Mouse (Mus musculus) NIH3T3 (cell line): Measurements from ENCODE around the gene 5031439G07Rik.

ENCODE experiments used
- DNase-seq: peaks from one replicate; pipeline ENCODE4 v3.0.0-alpha.2; 2012; ENCODE audit warnings: low read depth

The 5031439G07Rik gene

GRCm38 (mm10) chr15:84995041-84995440, 6.7 kb upstream of the 5031439G07Rik start:
- peak; percentile 60 for DNase-seq

- DNase-seq, result no peak
Measured at GRCm38 (mm10) chr15:84994498-84994897, 6.1 kb upstream of the 5031439G07Rik start.

- DNase-seq, result no peak
Measured at GRCm38 (mm10) chr15:84989771-84990170, 1.4 kb upstream of the 5031439G07Rik start.

DNA sequence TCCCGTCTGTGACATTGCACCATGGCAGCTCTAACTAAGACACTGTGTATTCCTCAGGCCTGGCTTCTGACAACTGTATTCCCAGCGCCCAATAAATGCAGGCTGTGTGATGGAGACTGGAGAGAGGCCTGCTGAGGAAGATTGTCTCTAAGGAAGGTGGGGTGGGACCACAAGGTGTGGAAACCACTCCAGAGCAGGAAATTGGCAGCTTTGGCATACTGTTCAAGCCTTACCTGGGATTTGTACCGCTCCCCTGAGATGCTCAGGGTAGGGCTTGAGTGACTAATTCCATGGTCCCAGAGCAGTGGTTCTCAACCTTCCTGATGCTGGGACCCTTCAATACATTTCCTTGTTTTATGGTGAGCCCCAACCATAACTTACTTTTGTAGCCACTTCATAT, 747 bp upstream of the 5031439G07Rik start:
- DNase-seq, result no peak

DNA sequence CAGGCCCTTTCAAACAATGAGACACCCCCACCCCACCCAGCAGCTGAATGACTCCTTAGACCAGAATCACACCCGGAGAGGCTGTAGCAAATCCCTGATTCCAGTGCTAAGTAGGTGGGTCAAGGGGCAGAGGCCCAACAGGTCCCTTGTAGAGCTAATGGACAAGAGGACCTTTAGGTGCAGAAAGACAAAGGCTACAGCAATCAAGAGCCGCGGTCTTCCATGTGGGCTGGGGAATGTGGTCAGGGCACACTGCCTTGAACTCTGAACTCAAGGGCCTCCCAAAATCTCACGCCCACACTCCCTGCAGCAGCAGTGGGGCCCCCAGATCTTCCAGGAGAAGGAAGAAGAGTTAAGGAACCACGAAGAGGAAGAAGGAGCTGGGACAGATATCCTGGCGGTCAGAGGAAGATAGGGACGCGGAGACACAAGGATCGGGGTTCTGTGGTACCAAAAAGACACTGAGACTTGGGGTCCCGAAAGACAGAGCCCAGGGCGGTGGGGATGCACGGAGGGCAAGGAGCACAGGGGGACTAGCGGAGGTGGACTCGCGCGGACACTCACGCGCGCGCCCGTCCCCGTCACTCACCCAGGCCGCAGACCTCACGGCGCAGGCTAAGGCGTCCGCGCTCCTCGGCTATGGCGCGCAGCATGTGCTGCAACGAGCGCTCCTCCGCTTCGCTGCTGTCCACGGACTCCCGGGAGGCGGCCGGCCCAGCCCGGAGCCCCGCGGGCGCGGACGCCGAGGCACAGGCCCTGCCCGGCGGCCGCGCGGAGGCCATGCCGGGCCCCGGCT, 1.1 kb downstream of the 5031439G07Rik start:
- peak; percentile 62 for DNase-seq

DNA sequence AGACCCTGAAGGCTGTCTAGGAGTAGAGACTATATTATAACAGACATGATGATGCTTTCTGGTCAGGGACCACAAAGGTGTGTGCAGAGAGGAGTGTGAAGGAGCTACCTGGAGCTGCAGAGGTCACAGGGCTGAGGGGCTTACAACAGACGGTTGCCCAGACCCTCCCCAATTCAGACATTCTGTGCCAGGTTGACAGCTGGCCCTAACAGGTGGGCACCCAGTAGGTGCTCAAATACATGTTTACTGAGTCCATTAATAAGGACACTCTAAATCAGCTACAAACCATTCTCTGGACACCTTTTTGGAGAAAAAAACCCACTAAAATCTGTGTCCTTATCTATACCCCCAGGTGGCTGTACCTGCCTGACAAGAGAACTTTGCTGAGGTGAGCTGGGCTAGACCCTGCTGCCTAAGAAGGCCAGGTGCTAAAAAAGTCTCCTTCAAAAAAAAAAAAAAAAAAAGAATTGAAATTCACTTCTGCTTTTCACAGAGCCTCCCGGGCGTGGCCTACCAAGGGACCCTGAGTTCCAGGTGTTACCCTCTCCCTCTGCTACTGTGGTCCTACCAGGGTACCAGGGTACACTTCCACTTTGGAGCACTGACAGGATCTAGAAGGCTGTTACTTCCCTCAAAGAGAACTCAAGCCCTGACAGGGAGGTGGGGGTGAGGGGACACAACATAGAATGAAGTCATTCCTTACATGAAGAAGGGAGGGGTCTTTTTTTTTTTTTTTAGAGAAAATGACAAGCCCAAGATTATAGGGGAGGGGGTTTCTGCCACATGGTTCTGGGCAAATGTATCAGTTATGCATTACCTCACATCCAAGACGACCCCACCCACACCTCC, 2.0 kb downstream of the 5031439G07Rik start:
- no peak for DNase-seq

DNA sequence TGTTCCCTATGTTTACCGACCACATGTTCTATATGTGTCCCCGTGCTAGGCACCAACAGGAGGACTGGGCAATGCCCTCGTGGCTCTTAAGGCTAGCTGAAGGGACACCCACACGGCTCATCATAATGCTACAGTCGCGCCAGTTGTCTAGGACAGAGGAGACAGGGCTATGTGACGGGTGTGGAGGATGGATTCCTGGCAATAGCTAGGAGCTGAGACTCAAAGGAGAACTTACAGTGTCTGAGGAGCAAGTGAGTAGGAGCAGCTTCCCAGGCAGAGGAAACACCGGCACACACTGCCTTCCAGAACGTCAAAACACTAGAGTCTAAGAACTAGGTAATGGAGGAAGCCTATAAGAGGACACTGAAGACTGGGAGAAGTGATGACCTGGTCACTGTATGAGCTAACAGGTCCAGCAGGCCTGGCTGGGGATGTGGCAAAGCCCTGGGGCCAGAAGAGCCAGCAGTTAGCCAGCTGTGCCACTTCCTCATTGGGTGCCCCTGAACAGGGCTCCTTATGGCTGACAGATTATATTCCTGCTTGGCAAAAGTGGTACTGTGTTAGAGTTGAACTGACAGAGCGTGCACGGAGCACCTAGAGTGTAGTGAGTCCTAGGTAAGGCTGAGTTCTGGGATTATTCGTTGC, 2.7 kb downstream of the 5031439G07Rik start:
- DNase-seq, result no peak

- no peak for DNase-seq
Measured at GRCm38 (mm10) chr15:84983721-84984120, 4.6 kb downstream of the 5031439G07Rik start.

DNA sequence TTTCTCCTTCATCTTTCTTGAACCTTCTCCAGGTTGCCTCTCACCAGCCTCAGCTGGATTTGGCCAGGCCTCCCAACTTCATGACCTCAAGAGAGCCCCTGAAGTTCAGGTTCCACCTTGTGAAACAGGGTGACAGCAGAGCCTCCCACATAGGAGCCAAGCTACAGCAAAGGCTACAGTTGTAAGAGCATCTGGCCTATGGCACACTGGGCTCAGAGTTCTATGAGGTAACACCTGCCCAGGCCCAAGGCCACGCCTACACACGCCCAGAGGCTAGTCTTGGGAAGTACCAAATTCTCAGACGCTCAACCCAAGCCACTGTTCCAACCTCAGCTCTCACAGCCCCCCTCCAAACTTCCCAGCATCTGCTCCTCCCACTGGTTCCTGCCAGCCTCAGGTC, 5.5 kb downstream of the 5031439G07Rik start:
- no peak for DNase-seq

DNA sequence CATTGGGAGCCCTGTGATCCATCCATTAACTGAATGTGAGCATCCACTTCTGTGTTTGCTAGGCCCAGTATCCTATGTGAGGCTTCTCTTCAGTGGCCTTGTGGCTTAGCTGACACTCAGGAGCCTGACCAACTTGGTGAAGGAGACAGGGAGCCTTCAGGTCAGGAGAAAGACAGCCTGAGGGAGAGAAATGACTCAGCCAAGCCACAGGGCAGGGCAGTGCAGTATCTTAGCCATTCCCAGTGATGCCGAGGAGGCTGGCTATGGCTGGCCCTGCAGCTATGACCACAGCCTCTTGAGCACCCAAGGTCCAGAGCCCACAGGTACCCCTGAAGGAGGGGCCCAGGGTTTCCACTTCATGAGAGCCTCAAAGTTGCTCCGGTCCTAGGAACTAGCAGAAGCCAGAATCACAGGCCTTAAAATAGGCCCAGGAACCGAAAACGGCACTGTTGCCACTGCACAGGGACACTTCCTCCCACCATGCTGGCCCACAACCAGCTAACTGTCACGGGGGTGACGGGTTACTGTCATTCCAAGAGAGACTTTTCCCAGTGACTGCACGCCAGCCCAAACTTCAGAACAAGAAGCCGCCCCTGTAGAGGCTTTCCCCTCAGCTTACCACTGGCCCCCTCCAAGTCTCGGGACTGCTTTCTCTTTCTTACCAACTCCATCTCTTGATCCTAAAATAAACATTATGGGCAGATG, 6.6 kb downstream of the 5031439G07Rik start:
- no peak for DNase-seq

GRCm38 (mm10) chr15:84975729-84976128, 12.6 kb downstream of the 5031439G07Rik start:
- DNase-seq, result peak; percentile 93

GRCm38 (mm10) chr15:84973544-84973871, 14.8 kb downstream of the 5031439G07Rik start:
- no peak for DNase-seq

GRCm38 (mm10) chr15:84972860-84973543, 15.3 kb downstream of the 5031439G07Rik start:
- DNase-seq, result no peak

GRCm38 (mm10) chr15:84968534-84968933, 19.8 kb downstream of the 5031439G07Rik start:
- DNase-seq, result no peak

- DNase-seq, result peak; percentile 84
Measured at GRCm38 (mm10) chr15:84965575-84966360, 22.6 kb downstream of the 5031439G07Rik start.

- DNase-seq, result no peak
Measured at GRCm38 (mm10) chr15:84964771-84965170, 23.6 kb downstream of the 5031439G07Rik start.

GRCm38 (mm10) chr15:84962518-84962917, 25.8 kb downstream of the 5031439G07Rik start:
- DNase-seq, result no peak

DNA sequence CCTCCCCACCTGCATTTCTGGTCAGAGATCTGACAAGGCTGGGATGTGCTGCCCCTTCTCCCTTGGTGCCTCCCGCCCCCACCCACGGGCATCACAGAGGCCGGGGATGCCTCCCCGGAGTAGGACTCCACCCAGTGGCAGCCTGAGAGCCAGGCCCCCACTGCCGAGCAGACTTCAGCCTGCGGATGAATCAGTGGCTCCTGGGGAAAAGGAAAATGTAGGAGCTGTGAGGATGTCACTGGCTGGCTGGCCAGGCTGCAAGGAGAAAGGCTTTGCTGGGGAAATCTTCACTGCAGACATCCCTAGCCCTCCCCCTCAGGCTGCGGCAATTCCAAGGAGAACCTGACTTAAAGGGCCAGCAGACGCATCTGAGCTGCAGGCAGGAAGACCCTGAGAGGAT, 27.7 kb downstream of the 5031439G07Rik start:
- peak; percentile 53 for DNase-seq

- DNase-seq, result peak; percentile 66
Measured at GRCm38 (mm10) chr15:84959891-84960290, 28.5 kb downstream of the 5031439G07Rik start.

DNA sequence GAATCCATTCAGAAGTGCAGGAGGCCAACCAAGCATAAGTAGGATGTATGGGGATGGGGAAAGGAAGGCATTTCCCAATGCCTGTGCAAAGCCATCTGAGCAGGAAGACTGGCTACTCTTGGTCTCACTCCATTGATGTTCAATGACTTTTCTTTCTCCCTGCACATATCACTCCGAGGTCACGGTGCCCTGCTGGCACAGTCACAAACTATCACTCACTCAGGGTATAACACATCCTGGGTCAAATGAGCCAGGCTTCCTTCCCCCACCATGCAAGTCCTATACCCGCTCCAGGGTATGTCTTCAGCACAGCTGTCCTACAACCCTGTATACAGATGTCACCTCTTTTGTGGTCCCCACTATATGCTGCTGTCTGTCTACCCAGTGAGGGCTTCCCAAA, 30.0 kb downstream of the 5031439G07Rik start:
- no peak for DNase-seq

DNA sequence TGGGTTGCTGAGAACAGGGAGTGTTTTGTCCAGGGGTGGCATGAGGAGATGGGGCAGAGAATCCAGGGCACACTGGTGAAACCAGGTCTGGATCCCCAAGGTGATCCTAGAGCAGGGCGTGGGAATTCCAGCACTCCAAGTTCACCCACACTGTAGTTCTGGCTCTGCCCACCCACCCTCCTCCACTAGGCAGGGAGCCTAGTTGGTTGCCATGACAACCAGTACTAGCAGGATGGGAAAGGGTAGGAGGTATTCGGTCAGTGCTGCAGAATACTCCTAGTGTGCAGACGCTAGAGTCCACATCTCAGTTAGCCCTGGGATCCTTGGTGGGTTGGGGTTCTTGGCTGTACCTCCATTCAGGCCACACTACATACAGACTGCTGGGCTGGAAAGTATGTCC, 30.5 kb downstream of the 5031439G07Rik start:
- DNase-seq, result no peak
